Mouse (Mus musculus): ENCODE data around the gene Idnk. TPM values are rescaled to one million over a fixed set of nuclear protein-coding genes. Genes with fewer than 3 reads are reported as not detected.

The Idnk gene
- polyA plus RNA-seq, 1 experiment: 6.0 TPM

DNA sequence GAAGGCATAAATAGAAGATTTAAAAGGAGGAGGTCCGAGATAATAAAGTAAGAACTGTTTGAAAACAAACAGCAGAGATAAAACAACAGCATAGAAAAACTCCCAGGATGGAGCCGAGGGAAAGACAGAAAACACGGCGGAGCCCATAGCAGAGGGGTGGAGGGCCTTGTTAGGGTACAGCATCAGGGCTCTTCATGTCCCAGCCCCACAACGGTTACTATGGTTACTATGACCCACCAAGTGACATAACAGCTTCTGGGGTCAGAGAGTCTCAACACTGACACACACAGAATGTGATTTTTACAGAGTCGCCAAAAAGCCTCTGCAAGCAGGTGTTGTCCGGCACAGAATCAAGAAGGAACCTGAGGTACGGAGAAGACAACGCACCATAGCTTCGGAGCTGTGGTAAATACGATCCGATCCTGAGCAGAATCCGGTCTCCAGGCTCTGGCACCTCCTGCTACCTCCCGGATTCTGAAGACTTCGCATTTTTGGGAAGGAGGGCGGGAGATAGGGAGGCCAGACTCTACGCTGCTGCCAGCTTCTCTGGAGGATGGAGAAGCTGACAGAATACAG is 9.1 kb upstream of the Idnk start:
- no peaks in the 10 kb centered on the region for H3K36me3 ChIP-seq (ENCODE audit: control insufficient read depth, insufficient read depth, low read length)
- peak overlapping the region; percentile 61 for H3K27ac ChIP-seq (ENCODE audit: control insufficient read depth, insufficient read depth, low read depth, low read length)
- H3K4me3 ChIP-seq (ENCODE audit: control insufficient read depth, low read depth, low read length): peak overlapping the region; percentile 82
- TF ChIP-seq POLR2A (IDR thresholded peaks at IDR 0.05; ENCODE audit: control insufficient read depth, low read depth, low read length): peak; percentile 54; the same call in 1 of the 2 replicates
- TF ChIP-seq CTCF (IDR thresholded peaks at IDR 0.05; ENCODE audit: control insufficient read depth, insufficient read depth, insufficient replicate concordance, low read depth, low read length): no peak
- no peaks in the 10 kb centered on the region for H3K27me3 ChIP-seq (ENCODE audit: control insufficient read depth, insufficient read depth, low read length)
- H3K4me1 ChIP-seq (ENCODE audit: control insufficient read depth, insufficient read depth, low read length): no peaks in the 10 kb centered on the region; the same call in 1 of the 2 replicates

DNA sequence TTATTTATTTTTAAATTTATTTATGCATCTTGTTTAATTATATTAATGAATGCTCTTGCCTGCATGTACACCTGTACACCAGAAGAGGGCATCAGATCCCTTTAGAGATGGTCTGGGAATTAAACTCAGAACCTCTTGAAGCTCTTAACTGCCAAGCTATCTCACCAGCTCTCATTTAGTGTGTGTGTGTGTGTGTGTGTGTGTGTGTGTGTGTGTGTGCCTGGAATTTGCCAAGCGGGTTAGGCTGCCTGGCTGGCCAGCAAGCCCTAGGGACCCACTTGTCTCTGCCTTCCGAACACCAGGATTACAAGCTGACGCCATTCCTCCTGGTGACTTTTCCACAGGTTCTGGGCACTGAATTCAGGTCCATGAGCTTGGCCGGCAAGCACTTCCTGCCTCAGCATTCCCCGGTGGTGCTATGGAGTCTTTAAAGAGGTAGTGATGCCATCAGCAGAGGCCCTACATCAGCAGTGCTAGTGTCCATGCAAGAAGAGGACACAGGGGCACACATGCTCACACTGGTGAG is 8.4 kb upstream of the Idnk start:
- Histone ChIP-seq H3K27ac (ENCODE audit: control insufficient read depth, insufficient read depth, low read depth, low read length) (peak overlapping the region; percentile 56), H3K36me3 (ENCODE audit: control insufficient read depth, insufficient read depth, low read length) (no peaks in the 10 kb centered on the region), H3K4me3 (ENCODE audit: control insufficient read depth, low read depth, low read length) (peak overlapping the region; percentile 77), H3K4me1 (ENCODE audit: control insufficient read depth, insufficient read depth, low read length) (no peaks in the 10 kb centered on the region; the same call in 1 of the 2 replicates), H3K27me3 (ENCODE audit: control insufficient read depth, insufficient read depth, low read length) (no peaks in the 10 kb centered on the region)
- no peak for TF ChIP-seq POLR2A (IDR thresholded peaks at IDR 0.05; ENCODE audit: control insufficient read depth, low read depth, low read length)
- TF ChIP-seq CTCF (IDR thresholded peaks at IDR 0.05; ENCODE audit: control insufficient read depth, insufficient read depth, insufficient replicate concordance, low read depth, low read length): no peak; the same call in 1 of the 2 replicates

DNA sequence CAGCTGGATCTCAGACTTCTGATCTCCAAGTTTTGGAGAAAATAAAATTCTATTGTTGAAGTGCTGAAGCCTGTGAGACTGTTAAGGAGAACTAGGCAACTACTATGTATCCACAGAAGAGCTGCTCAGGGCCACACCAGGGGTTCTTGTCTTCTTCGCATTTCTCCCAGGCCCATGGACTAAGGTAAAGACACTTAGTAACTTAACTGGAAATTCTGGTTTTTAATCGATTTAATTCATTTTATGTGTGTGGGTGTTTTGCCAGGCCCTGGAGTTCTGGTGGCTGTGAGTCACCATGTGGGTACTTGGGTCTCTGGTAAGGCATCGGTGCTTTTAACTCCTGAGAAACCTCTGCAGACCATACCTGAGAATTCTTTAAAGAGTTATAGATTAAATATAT is 7.8 kb upstream of the Idnk start:
- Histone ChIP-seq H3K4me1 (ENCODE audit: control insufficient read depth, insufficient read depth, low read length) (no peaks in the 10 kb centered on the region; the same call in 1 of the 2 replicates), H3K27me3 (ENCODE audit: control insufficient read depth, insufficient read depth, low read length) (no peaks in the 10 kb centered on the region), H3K36me3 (ENCODE audit: control insufficient read depth, insufficient read depth, low read length) (no peaks in the 10 kb centered on the region), H3K4me3 (ENCODE audit: control insufficient read depth, low read depth, low read length) (peak overlapping the region; percentile 77), H3K27ac (ENCODE audit: control insufficient read depth, insufficient read depth, low read depth, low read length) (peak overlapping the region; percentile 56)
- TF ChIP-seq POLR2A (IDR thresholded peaks at IDR 0.05; ENCODE audit: control insufficient read depth, low read depth, low read length) (no peak), CTCF (IDR thresholded peaks at IDR 0.05; ENCODE audit: control insufficient read depth, insufficient read depth, insufficient replicate concordance, low read depth, low read length) (no peak)

GRCm38 (mm10) chr13:58150442-58150841 is 7.0 kb upstream of the Idnk start:
- no peaks in the 10 kb centered on the region; the same call in 1 of the 2 replicates for H3K4me1 ChIP-seq (ENCODE audit: control insufficient read depth, insufficient read depth, low read length)
- no peaks in the 10 kb centered on the region for H3K36me3 ChIP-seq (ENCODE audit: control insufficient read depth, insufficient read depth, low read length)
- H3K27ac ChIP-seq (ENCODE audit: control insufficient read depth, insufficient read depth, low read depth, low read length): no peak overlapping the region
- H3K27me3 ChIP-seq (ENCODE audit: control insufficient read depth, insufficient read depth, low read length): no peaks in the 10 kb centered on the region
- TF ChIP-seq POLR2A (IDR thresholded peaks at IDR 0.05; ENCODE audit: control insufficient read depth, low read depth, low read length) (no peak), CTCF (IDR thresholded peaks at IDR 0.05; ENCODE audit: control insufficient read depth, insufficient read depth, insufficient replicate concordance, low read depth, low read length) (no peak)
- H3K4me3 ChIP-seq (ENCODE audit: control insufficient read depth, low read depth, low read length): peak overlapping the region; percentile 6

DNA sequence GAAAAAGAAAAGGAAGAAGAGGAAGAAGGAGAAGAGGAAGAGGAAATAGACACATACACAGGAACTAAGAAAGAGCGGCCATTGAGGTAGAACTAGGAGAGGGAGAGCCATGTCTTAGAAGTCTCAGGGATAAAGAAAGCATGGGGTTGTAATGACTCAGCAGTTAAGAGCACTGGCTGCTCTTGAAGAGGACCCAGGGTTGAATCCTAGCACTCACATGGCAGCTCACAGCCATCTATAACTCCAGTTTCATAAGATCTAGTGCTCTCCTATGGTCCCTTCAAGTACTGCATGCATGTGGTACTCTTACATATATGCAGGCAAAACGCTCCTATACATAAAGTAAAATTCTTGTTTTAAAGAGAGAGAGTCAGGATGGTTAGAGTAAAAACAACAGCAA is 1.4 kb upstream of the Idnk start:
- peaks cover 16% of the 10 kb centered on the region for H3K4me1 ChIP-seq (ENCODE audit: control insufficient read depth, insufficient read depth, low read length)
- no peaks in the 10 kb centered on the region for H3K27me3 ChIP-seq (ENCODE audit: control insufficient read depth, insufficient read depth, low read length)
- TF ChIP-seq POLR2A (IDR thresholded peaks at IDR 0.05; ENCODE audit: control insufficient read depth, low read depth, low read length) (no peak), CTCF (IDR thresholded peaks at IDR 0.05; ENCODE audit: control insufficient read depth, insufficient read depth, insufficient replicate concordance, low read depth, low read length) (no peak)
- H3K4me3 ChIP-seq (ENCODE audit: control insufficient read depth, low read depth, low read length): no peak overlapping the region
- no peak overlapping the region for H3K27ac ChIP-seq (ENCODE audit: control insufficient read depth, insufficient read depth, low read depth, low read length)
- no peaks in the 10 kb centered on the region for H3K36me3 ChIP-seq (ENCODE audit: control insufficient read depth, insufficient read depth, low read length)

- TF ChIP-seq CTCF (IDR thresholded peaks at IDR 0.05; ENCODE audit: control insufficient read depth, insufficient read depth, insufficient replicate concordance, low read depth, low read length) (no peak), POLR2A (IDR thresholded peaks at IDR 0.05; ENCODE audit: control insufficient read depth, low read depth, low read length) (no peak)
- peak overlapping the region; percentile 75 for H3K4me3 ChIP-seq (ENCODE audit: control insufficient read depth, low read depth, low read length)
- H3K27ac ChIP-seq (ENCODE audit: control insufficient read depth, insufficient read depth, low read depth, low read length): no peak overlapping the region
- H3K36me3 ChIP-seq (ENCODE audit: control insufficient read depth, insufficient read depth, low read length): no peaks in the 10 kb centered on the region
- peaks cover 16% of the 10 kb centered on the region for H3K4me1 ChIP-seq (ENCODE audit: control insufficient read depth, insufficient read depth, low read length)
- no peaks in the 10 kb centered on the region for H3K27me3 ChIP-seq (ENCODE audit: control insufficient read depth, insufficient read depth, low read length)
Observed at GRCm38 (mm10) chr13:58157036-58157435, 413 bp upstream of the Idnk start.

DNA sequence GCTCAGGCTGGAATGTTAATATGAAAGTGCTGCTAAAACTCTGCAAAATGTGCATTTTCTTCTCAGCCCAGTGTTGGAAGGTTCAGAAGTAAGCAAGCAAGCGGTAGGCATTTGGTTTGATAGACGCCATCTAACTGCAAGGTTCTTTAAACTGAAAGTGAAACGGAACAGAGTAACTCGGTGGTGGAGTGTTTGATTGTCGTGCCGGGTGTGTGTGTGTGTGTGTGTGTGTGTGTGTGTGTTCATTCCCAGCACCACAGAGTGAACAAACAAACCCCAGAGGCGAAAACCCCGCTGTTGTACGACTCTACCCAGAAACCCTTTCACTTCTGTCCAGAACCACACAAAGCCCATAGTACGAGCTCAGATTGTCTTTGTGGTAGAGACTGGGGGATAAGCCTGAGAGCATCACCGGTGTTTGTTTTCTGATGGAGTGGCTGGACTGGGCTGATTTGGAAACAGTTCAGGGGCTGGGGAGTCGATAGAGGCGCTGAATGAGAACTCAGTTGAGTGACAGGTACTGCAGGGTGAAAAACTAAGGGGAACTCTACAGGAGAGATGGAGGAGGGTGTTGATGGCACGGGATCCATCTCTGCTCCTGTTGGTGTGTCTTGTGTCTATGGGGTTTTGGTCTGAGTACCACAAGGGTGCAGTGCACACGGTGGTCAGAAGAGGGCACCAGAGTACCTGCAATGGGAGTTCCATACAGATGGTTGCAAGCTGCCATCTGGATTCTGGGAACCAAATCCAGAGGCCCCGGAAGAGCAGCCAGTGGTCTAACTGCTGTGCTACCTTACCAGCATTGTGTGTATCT is 857 bp downstream of the Idnk start:
- Histone ChIP-seq H3K27ac (ENCODE audit: control insufficient read depth, insufficient read depth, low read depth, low read length) (peak overlapping the region; percentile 34), H3K36me3 (ENCODE audit: control insufficient read depth, insufficient read depth, low read length) (no peaks in the 10 kb centered on the region), H3K4me1 (ENCODE audit: control insufficient read depth, insufficient read depth, low read length) (peaks cover 16% of the 10 kb centered on the region), H3K27me3 (ENCODE audit: control insufficient read depth, insufficient read depth, low read length) (no peaks in the 10 kb centered on the region), H3K4me3 (ENCODE audit: control insufficient read depth, low read depth, low read length) (peak overlapping the region; percentile 75)
- TF ChIP-seq CTCF (IDR thresholded peaks at IDR 0.05; ENCODE audit: control insufficient read depth, insufficient read depth, insufficient replicate concordance, low read depth, low read length) (peak; percentile 96), POLR2A (IDR thresholded peaks at IDR 0.05; ENCODE audit: control insufficient read depth, low read depth, low read length) (no peak)

All from testis, adult 2 months (tissue).